Mouse (Mus musculus): ENCODE results near the gene Hapln4. TPM values are rescaled to one million over a fixed set of nuclear protein-coding genes. Genes with fewer than 3 reads are reported as not detected.

Gene Hapln4
- polyA plus RNA-seq, 1 experiment from 2014 or later = 0.39 TPM

DNA sequence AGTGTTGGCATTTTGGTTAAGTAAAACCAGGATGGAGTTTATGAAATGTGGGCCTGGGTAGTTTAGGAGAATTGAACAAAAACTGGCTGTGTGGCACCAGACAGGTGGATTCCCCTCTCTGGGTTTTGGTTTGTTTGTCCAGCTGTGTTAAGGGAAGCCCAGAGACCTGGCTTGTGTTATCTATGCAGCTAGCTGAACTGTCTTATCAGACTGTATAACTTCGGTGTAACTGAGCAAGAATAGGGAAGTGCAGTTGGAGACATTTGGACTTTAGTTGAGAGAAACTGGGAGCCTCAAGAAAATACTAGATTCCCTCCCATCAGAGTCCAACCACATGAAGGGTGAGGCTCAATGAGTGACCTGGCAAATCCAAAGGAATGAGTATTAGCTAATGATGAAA is 9.6 kb upstream of the Hapln4 start:
- Histone ChIP-seq H3K9ac (replicated peaks) (no peak overlapping the region), H3K9me3 (no peaks in the 10 kb centered on the region), H3K36me3 (peaks cover 47% of the 10 kb centered on the region), H3K4me3 (replicated peaks) (no peak overlapping the region), H3K27me3 (no peaks in the 10 kb centered on the region), H3K4me1 (replicated peaks) (no peaks in the 10 kb centered on the region), H3K4me2 (replicated peaks) (no peak overlapping the region), H3K27ac (no peak overlapping the region)
- no peak for ATAC-seq
- WGBS = 87% methylated on average over 1 of the region's 1 CpGs

- Histone ChIP-seq H3K9me3 (no peaks in the 10 kb centered on the region), H3K27me3 (peaks cover 58% of the 10 kb centered on the region)
- ATAC-seq = no peak
Measured at GRCm38 (mm10) chr8:70081976-70082375, 1.3 kb upstream of the Hapln4 start.

DNA sequence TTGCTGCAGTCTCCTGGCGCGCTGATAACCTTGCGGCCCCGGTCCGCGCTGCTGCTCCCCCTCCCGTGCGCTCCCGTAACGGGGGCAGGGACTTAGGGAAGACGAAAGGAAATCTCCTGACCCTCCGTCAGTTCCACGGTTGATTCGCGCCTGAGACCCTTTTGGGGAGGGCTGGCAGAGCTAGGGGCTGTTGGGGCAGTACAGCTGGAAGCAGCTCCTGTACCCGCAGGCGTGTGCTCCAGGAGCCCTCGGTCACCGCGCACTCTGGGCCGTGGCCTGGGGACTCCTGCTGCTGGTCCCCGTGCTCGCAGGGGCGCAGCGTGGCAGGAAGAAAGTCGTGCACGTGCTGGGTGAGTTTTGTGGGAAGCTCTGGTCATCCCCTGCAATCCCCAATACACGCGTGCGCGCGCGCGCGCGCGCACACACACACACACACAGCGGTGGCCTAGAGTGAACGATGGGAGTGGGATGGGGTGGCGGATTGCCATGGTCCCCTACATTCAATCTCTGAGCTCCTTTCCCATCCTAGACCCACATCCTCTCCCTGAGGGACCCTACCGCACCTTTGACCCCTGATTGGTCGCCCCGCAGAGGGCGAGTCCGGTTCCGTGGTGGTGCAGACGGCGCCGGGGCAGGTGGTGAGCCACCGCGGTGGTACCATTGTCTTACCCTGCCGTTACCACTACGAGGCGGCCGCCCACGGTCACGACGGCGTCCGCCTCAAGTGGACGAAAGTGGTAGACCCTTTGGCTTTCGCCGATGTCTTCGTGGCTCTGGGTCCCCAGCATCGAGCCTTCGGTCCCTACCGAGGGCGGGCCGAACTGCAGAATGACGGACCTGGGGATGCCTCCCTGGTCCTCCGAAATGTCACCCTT is 1.2 kb downstream of the Hapln4 start:
- H3K9me3 ChIP-seq = no peaks in the 10 kb centered on the region
- no peak overlapping the region for H3K27ac ChIP-seq
- ATAC-seq = peak; percentile 34
- peak overlapping the region; percentile 60 for H3K9ac ChIP-seq (replicated peaks)
- H3K4me1 ChIP-seq (replicated peaks) = peaks cover 37% of the 10 kb centered on the region
- H3K4me3 ChIP-seq (replicated peaks) = peak overlapping the region; percentile 45
- H3K4me2 ChIP-seq (replicated peaks) = peak overlapping the region; percentile 74
- WGBS = under 1% methylated on average over 71 of the region's 71 CpGs
- 0 out of 2 replicates have a peak, but pooled peaks cover 6% of the 10 kb centered on the region for H3K36me3 ChIP-seq
- H3K27me3 ChIP-seq = peaks cover 82% of the 10 kb centered on the region

More at GRCm38 (mm10) chr8:70081976-70082375, 1.3 kb upstream of the Hapln4 start:
- H3K4me3 ChIP-seq (replicated peaks) = no peak overlapping the region
- no peak overlapping the region for H3K27ac ChIP-seq
- H3K4me2 ChIP-seq (replicated peaks) = no peak overlapping the region
- H3K9ac ChIP-seq (replicated peaks) = no peak overlapping the region
- H3K4me1 ChIP-seq (replicated peaks) = peaks cover 19% of the 10 kb centered on the region
- 91% methylated on average over 2 of the region's 2 CpGs for WGBS
- peaks cover 15% of the 10 kb centered on the region; the same call in 1 of the 2 replicates for H3K36me3 ChIP-seq

DNA sequence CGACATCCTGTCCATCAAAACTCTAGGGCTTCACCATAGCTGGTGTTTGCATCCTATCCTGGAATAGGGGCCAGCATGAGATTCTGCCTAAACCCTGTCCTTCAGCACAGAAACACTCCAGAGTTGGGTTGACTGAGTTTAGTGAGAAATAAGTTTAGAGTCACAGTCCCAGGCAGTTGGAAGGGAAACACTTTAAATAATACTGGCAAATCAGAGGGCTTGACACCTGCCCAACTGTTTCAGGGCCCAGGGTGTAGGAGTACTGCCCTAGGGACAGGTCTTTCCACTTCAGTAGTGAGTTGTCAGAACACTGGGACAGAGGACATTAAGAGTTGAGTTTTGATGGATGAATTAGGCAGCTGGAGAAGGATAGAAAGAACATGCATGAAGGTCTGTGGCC is 2.9 kb downstream of the Hapln4 start:
- Histone ChIP-seq H3K4me2 (replicated peaks) (no peak overlapping the region), H3K9ac (replicated peaks) (no peak overlapping the region), H3K36me3 (no peaks in the 10 kb centered on the region), H3K9me3 (no peaks in the 10 kb centered on the region), H3K4me3 (replicated peaks) (no peak overlapping the region), H3K27me3 (peaks cover 92% of the 10 kb centered on the region), H3K4me1 (replicated peaks) (peaks cover 48% of the 10 kb centered on the region), H3K27ac (no peak overlapping the region)
- 61% methylated on average over 1 of the region's 1 CpGs for WGBS
- ATAC-seq = no peak

DNA sequence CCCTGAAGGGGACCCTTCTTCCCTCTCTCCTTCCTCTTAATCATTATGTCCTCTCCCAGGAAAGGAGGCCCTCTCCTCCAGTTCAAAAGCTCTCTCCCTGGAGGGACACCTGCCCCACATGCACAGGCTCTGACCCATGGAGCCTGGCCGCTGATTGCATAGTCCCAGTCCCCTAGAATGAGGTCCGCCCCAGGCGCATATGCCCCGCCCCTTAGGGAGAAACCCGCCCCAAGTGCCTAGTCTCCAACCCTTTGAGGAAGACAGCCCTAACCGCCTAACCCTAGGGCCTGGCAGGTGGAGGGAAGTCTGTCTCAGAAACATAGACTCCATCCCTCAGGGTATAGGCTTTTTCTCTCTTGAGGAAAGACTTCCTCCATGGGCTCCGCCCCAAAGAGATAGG is 4.0 kb downstream of the Hapln4 start:
- Histone ChIP-seq H3K4me2 (replicated peaks) (no peak overlapping the region), H3K36me3 (no peaks in the 10 kb centered on the region), H3K27me3 (peaks cover 82% of the 10 kb centered on the region), H3K9me3 (no peaks in the 10 kb centered on the region), H3K27ac (no peak overlapping the region), H3K4me3 (replicated peaks) (peak overlapping the region; percentile 45; the same call in 1 of the 2 replicates), H3K9ac (replicated peaks) (no peak overlapping the region), H3K4me1 (replicated peaks) (peaks cover 48% of the 10 kb centered on the region)
- peak; percentile 7; the same call in 1 of the 2 replicates for ATAC-seq
- WGBS = 5% methylated on average over 7 of the region's 7 CpGs

GRCm38 (mm10) chr8:70087836-70088650 is 4.8 kb downstream of the Hapln4 start:
- H3K9me3 ChIP-seq = no peaks in the 10 kb centered on the region
- WGBS = 5% methylated on average over 56 of the region's 56 CpGs

DNA sequence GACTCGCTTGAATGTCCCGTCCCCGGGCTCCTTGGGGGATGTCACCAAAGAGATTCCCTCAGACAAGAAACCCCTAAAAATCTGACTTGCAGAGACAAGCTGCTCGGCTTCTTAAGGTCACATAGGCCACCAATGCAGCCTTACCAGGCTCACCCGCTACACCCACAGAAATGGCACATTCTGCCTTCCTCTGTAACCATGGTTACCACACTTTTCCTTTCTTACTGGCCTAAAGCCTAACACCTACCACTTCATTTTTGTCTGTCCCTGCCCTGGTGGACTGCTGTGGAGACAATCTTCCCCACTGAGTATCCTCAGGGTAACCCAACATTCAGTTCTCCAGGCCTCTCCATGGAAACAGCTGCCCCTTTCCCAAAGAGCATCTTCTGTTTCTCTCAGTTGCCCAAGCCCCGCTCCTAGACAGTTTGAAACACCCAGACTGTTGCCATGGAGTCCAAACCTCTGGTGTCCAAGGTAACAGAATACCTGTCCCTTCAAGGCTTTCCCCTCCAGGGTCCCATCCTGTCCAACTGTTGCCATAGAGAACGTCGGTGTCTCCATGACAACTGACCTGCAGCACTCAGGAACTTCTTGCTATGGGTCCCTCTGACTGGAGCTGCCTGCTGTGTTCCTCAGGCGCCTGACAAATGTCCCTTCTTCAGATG is 6.2 kb downstream of the Hapln4 start:
- Histone ChIP-seq H3K9me3 (no peaks in the 10 kb centered on the region), H3K27ac (no peak overlapping the region), H3K36me3 (peaks cover 5% of the 10 kb centered on the region), H3K4me2 (replicated peaks) (no peak overlapping the region), H3K4me1 (replicated peaks) (peaks cover 33% of the 10 kb centered on the region), H3K4me3 (replicated peaks) (no peak overlapping the region), H3K27me3 (peaks cover 60% of the 10 kb centered on the region), H3K9ac (replicated peaks) (peak overlapping the region; percentile 15; the same call in 1 of the 2 replicates)
- 42% methylated on average over 9 of the region's 9 CpGs for WGBS
- peak; percentile 7; the same call in 1 of the 2 replicates for ATAC-seq

More at GRCm38 (mm10) chr8:70087836-70088650, 4.8 kb downstream of the Hapln4 start:
- H3K9ac ChIP-seq (replicated peaks) = peak overlapping the region; percentile 50
- ATAC-seq = peak; percentile 79
- H3K4me3 ChIP-seq (replicated peaks) = peak overlapping the region; percentile 45
- no peaks in the 10 kb centered on the region for H3K36me3 ChIP-seq
- no peak overlapping the region for H3K27ac ChIP-seq
- H3K4me1 ChIP-seq (replicated peaks) = peaks cover 47% of the 10 kb centered on the region
- peaks cover 74% of the 10 kb centered on the region for H3K27me3 ChIP-seq
- peak overlapping the region; percentile 79 for H3K4me2 ChIP-seq (replicated peaks)

DNA sequence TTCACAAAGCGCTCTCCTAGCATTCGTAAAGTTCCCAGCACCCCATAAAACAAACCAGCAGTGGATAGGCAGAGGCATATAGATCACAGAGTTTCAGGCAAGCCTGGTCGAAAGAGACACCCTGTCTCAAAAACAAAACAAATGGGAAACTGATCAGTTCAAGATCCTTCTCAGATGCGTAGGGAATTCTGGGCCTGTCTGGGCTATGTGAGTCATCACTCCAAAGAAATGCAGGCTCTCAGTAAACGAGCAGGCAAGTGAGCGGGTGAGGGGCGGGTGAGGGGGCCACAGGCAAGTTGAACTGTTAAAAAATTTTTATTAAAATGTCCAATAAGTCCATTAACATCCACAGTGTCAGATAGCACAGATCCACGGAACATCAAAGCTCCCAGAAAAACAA is 9.5 kb downstream of the Hapln4 start:
- Histone ChIP-seq H3K27me3 (peaks cover 26% of the 10 kb centered on the region), H3K4me2 (replicated peaks) (no peak overlapping the region), H3K4me1 (replicated peaks) (peaks cover 23% of the 10 kb centered on the region), H3K27ac (0 out of 2 replicates have a peak overlapping the region, but pooled peaks have one; percentile 1), H3K9ac (replicated peaks) (no peak overlapping the region), H3K4me3 (replicated peaks) (no peak overlapping the region), H3K9me3 (no peaks in the 10 kb centered on the region), H3K36me3 (peaks cover 38% of the 10 kb centered on the region)
- no peak for ATAC-seq
- 64% methylated on average over 8 of the region's 8 CpGs for WGBS

DNA sequence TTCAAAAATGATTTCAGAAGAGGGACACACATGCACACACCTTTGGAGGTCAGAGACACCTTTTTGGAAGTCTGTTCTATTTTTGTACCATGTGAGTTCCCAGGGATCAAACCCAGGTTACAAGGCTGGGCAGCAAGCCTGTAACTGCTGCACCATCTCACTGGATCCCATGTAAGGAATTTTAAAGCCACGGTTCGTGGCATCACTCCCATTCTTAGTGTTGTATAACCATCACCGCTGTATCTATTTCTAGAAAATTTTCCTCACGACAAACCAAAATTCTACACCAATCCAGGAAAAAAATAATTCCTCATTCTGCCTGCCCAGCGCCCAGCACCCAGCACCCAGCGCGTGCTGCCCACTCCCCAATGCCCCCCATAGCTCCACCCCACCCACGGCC is 16.0 kb downstream of the Hapln4 start:
- no peak for ATAC-seq
- Histone ChIP-seq H3K9ac (replicated peaks) (no peak overlapping the region), H3K27ac (no peak overlapping the region), H3K4me3 (replicated peaks) (no peak overlapping the region), H3K27me3 (no peaks in the 10 kb centered on the region), H3K9me3 (no peaks in the 10 kb centered on the region), H3K4me1 (replicated peaks) (peaks cover under 1% of the 10 kb centered on the region; the same call in 1 of the 2 replicates), H3K4me2 (replicated peaks) (no peak overlapping the region), H3K36me3 (peaks cover 98% of the 10 kb centered on the region)
- 78% methylated on average over 8 of the region's 8 CpGs for WGBS

DNA sequence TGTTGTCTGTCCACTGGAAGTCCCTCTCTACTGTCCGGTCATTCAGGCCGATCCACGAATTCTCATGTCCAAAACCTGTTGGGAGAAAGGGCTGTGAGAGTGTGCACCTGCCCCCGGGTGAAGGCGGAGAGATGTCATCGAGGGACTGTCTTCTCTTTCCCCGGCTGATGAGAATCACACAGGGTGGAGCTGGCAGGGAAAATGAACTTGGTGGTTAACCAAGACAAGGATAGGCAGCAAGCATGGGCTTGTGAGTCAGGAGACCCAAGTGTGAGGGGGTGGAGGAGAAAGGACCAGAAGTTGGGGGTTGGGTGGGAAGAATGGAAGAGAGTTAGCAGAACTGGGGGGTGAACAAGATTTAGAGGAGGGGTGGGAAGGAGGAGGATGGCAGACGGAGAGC is 17.0 kb downstream of the Hapln4 start:
- ATAC-seq = no peak
- peaks cover 97% of the 10 kb centered on the region for H3K36me3 ChIP-seq
- no peaks in the 10 kb centered on the region for H3K9me3 ChIP-seq
- peaks cover 9% of the 10 kb centered on the region; the same call in 1 of the 2 replicates for H3K4me1 ChIP-seq (replicated peaks)
- H3K27me3 ChIP-seq = no peaks in the 10 kb centered on the region
- no peak overlapping the region for H3K4me3 ChIP-seq (replicated peaks)
- 88% methylated on average over 8 of the region's 8 CpGs for WGBS
- no peak overlapping the region for H3K4me2 ChIP-seq (replicated peaks)
- H3K27ac ChIP-seq = no peak overlapping the region
- no peak overlapping the region for H3K9ac ChIP-seq (replicated peaks)

GRCm38 (mm10) chr8:70104506-70104905 is 21.2 kb downstream of the Hapln4 start:
- peaks cover 97% of the 10 kb centered on the region for H3K36me3 ChIP-seq
- H3K9ac ChIP-seq (replicated peaks) = no peak overlapping the region
- H3K4me1 ChIP-seq (replicated peaks) = peaks cover 15% of the 10 kb centered on the region
- no peak overlapping the region for H3K4me3 ChIP-seq (replicated peaks)
- 18% methylated on average over 6 of the region's 6 CpGs for whole genome bisulfite sequencing
- no peak overlapping the region for H3K27ac ChIP-seq
- H3K27me3 ChIP-seq = no peaks in the 10 kb centered on the region
- no peaks in the 10 kb centered on the region for H3K9me3 ChIP-seq
- peak; percentile 66 for ATAC-seq
- no peak overlapping the region for H3K4me2 ChIP-seq (replicated peaks)
